Mouse (Mus musculus) embryo, embryonic 9.5 days (tissue): ENCODE data around the gene Mnt.

ENCODE experiments used
- DNase-seq: peaks from one replicate; pipeline ENCODE4 v3.0.0-alpha.2; 2017; ENCODE audit errors: extremely low spot score

Gene Mnt

GRCm38 (mm10) chr11:74831606-74832451 lies 1.1 kb downstream of the Mnt start:
- peak; percentile 100 for DNase-seq

- DNase-seq: peak; percentile 61
Observed at GRCm38 (mm10) chr11:74832503-74833143, 1.9 kb downstream of the Mnt start.

GRCm38 (mm10) chr11:74833536-74834358 lies 3.0 kb downstream of the Mnt start:
- no peak for DNase-seq

GRCm38 (mm10) chr11:74834359-74834638 lies 3.6 kb downstream of the Mnt start:
- DNase-seq: no peak

- DNase-seq: no peak
Observed at GRCm38 (mm10) chr11:74834650-74835277, 4.0 kb downstream of the Mnt start.

GRCm38 (mm10) chr11:74835593-74836224 lies 5.0 kb downstream of the Mnt start:
- DNase-seq: no peak

- DNase-seq: no peak
Observed at GRCm38 (mm10) chr11:74836225-74837055, 5.7 kb downstream of the Mnt start.

GRCm38 (mm10) chr11:74837056-74837693 lies 6.5 kb downstream of the Mnt start:
- no peak for DNase-seq

GRCm38 (mm10) chr11:74837694-74838431 lies 7.1 kb downstream of the Mnt start:
- DNase-seq: peak; percentile 85

- peak; percentile 93 for DNase-seq
Observed at GRCm38 (mm10) chr11:74838441-74838840, 7.7 kb downstream of the Mnt start.

- DNase-seq: no peak
Observed at GRCm38 (mm10) chr11:74838971-74839370, 8.3 kb downstream of the Mnt start.

GRCm38 (mm10) chr11:74839860-74840715 lies 9.4 kb downstream of the Mnt start:
- no peak for DNase-seq

- DNase-seq: no peak
Observed at GRCm38 (mm10) chr11:74840739-74841138, 10.0 kb downstream of the Mnt start.

- DNase-seq: no peak
Observed at GRCm38 (mm10) chr11:74841366-74841765, 10.6 kb downstream of the Mnt start.

GRCm38 (mm10) chr11:74842045-74842444 lies 11.3 kb downstream of the Mnt start:
- DNase-seq: no peak

- DNase-seq: no peak
Observed at GRCm38 (mm10) chr11:74842656-74843434, 12.1 kb downstream of the Mnt start.

GRCm38 (mm10) chr11:74843435-74843714 lies 12.7 kb downstream of the Mnt start:
- no peak for DNase-seq

- DNase-seq: no peak
Observed at GRCm38 (mm10) chr11:74843761-74844160, 13.0 kb downstream of the Mnt start.
